Mouse (Mus musculus) heart, postnatal 14 days (tissue): ENCODE data around the gene Cerk. TPM values are rescaled to one million over a fixed set of nuclear protein-coding genes. Genes with fewer than 3 reads are reported as not detected.
"Not testable (repeated sequence)": the region's sequence is repeated elsewhere in the genome, so short reads cannot be mapped to it uniquely, and the experiment has no call there.

Source experiments
- DNase-seq, 2 experiments: peaks; one replicate each; pipeline ENCODE4 v3.0.0; 2021 to 2022
- intact Hi-C: fragments of 180-260 bp; cut with DNase I; formaldehyde crosslinking; loops from one replicate; pipeline ENCODE4 v1.15.1; 2025
- total RNA-seq, 2 experiments: library from RNA; stranded (reverse); gene quantifications; 2 replicates each; pipeline ENCODE4 v1.2.3; 2021

The Cerk gene
- total RNA-seq, 2 experiments from 2014 or later: 32.8 to 39.2 TPM

DNA sequence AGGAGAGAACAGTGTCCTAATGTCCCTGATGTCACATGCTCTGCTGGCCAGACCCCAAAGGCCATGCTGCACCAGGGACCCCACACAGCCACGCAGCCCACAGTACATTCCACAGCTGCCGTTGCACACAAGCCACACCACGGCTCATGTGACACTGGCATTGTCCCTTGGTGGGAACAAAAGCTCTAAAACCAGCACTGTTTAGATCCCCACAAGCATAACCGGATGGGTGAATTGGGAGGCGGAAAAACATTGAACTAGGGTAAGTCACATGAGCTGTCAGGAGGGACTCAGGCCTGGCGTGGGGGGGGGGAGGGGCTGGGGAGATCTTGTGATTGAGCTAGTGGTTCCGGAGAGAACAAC lies 17.5 kb downstream of the Cerk start:
- intact Hi-C loops: no loop called here
- no peak for DNase-seq

DNA sequence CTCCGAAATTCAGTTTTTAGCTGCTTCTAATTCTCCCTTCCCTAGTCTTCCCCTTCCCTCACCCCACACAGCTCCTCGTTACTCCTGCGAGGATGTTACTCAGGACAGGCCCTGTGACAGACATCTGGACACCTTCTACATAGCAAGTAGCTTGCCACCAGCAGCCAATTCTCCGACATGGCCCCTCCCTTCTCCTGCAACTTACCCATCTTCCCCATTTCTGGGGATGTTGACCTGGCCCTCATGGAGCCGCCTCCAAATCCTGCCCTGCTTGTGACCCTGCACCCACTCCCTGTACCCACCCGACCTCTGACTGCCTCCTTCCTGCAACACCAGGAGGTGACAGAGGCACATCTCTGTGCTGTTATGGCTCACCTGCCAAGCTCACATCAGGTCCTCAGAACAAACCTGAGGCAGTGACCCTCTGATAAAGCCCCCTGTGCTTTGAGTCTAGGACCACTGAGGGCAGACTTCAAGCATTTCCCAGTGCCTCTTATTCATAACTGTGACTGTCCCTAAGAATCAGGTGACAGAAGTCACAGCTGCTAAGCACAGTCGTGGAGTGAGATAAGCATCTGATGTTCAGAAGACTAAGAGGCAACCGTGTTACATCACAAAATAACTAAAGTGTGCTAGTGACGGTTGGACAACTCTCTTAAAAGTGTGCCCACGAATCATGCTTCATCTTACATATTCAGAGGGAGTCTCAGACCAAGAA lies 18.0 kb downstream of the Cerk start:
- intact Hi-C loops: no loop called here
- no peak for DNase-seq

DNA sequence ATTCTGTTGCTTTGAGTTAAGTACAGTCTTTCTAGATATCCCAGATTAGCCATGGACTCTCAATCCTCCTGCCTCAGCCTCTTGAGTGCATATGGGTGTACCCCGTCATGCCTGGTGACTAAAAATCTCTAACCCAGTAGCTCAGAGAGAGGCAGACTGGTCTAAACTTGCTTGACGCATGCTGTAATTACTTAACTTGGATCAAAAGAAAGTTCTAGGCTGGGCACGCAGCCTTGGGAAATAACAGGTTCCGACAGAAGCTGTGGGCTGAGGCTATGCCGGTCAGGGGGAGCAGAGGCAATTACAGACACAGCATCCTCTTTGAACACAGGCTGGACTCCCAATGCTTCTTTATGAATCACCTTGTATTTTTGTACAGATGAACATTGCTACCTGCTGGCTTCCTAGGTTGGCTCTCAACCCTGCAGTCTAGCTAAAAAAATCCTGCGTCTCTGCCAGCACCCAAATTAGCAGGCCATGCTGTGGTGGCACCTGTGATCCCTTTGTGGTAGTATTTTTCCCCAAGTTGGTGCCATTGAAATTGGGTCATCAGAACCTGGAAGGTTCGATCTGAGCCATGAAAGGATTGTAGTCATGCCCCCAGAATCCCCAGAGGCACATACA lies 18.8 kb downstream of the Cerk start:
- intact Hi-C loops: no loop called here

DNA sequence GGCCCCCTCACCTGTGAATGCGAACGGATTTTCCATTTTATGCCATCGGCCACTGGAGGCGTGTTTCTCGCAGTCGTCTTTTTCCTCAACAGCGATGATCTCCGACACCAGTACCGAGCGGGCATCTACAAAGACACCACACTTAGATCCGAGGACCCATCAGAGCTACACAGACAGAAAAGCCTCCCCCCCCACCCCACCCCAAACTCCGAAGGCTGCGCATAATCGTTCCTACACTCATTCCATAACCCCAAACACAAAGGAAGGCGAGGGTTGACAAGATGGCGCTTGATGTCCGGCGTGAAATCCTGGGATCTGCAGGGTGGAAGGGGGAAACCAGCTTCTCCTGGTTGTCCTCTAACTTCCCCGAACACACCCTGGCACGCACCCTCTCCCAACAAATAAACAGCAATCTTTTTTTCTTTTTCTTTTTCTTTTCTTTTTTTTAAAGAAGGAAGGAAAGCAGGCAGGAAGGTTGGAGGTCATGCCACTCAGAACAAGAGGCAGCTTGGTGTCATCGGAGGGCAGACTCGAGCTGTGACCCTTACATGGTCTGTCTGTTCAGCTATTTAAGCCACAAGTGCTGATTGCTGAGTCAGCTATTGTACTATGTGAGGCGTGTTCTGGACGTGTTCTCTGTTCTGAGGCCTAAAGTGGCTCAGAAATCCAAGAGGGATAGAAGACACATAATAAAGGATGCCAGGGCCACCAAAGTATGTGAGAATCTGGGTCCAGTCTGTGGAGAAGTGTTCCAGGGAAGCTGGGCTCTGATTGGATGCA lies 19.9 kb downstream of the Cerk start:
- intact Hi-C loops: no loop called here
- DNase-seq: no peak

More for the DNA sequence above, 18.8 kb downstream of the Cerk start:
- no peak for DNase-seq

DNA sequence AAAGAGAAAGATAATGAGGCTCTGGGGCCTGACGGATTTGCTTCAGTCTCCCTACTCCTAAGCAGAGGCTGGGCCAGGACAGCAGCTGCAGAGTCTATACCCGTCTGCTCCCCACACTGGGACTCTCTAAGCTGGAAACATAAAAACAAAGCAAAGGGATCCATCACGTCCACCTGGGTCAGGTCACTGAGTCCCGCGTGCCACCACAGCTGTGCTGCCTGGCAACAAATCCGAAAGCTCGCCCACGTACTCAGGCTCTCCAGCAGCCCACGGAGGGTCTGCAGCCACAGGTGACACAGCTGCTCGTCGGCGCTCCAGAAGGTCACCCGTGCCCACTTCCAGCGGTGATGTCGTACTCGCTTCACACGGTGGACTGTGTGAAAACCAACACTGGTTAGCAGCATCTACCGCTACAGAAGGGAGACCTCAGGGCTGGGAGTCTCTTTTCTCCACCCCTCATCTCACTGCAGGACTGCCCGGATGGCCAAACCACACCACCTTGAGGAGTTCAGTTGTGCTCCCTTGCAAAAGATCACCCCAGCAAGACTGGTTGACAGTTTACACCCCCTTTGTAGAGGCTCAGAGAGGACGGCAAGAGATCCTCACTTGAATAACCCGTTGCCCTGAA lies 21.1 kb downstream of the Cerk start:
- no peak for DNase-seq
- intact Hi-C loops: loop anchor here (5.0 kb wide), 2 partner anchors 37 to 62 kb away; no protein-coding TSS in a partner anchor

DNA sequence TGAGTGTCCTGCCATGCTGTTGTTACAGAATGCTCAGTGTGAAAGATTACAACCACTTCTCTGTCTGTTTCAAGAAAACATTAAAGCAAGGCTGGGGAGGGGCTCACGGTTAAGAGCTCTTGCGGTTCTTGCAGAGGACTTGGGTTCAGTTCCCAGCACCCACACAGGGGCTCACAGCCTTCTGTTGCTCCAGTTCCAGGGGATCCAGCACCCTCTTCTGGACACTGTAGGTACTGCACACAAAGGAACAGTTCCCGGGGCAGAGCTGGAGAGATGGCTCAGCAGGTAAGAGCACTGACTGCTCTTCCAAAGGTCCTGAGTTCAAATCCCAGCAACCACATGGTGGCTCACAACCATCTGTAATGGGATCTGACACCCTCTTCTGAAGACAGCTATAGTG lies 24.1 kb downstream of the Cerk start:
- intact Hi-C loops: loop anchor here (5.0 kb wide), 2 partner anchors 41 to 66 kb away; no protein-coding TSS in a partner anchor
- DNase-seq: not testable (repeated sequence)

DNA sequence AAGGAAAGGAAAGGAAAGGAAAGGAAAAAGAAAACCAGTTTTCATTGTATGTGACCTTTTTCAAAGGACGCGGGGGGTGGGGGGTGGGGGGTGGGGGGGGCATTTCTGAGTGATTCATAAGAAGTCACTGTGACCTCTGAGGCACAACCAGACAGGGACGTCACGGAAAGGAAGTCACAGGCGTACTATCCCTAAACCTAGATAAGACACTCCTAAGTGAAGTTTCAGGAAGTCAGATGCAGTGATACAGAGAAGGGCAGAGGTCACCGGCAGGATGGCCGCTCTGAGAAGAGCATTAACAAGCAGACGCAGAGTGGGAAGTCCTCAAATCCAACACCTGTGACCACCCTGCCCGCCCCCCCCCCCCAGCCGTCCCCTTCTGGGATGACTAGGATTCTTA lies 25.0 kb downstream of the Cerk start:
- intact Hi-C loops: loop anchor here (5.0 kb wide), 2 partner anchors 41 to 66 kb away; no protein-coding TSS in a partner anchor
- DNase-seq: no peak

DNA sequence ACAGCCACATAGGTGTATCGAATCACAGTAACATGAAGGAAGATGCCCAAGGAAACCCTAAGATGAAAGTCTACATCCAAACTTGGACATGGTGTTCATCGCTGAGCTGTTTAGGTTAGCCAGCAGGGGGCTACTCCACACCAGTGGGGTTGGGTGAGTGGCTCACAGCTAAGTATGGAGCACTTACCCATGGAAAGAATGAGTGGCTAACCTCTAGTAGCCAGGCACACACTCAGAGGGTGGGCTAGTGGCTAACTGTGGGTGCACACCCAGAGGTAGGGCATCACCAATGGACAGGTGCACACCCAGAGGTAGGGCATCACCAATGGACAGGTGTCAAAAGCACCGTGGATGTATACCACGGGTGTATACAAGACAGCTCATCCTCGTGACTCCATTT lies 26.2 kb downstream of the Cerk start:
- intact Hi-C loops: loop anchor here (5.0 kb wide), 2 partner anchors 43 to 68 kb away; no protein-coding TSS in a partner anchor
- no peak for DNase-seq

DNA sequence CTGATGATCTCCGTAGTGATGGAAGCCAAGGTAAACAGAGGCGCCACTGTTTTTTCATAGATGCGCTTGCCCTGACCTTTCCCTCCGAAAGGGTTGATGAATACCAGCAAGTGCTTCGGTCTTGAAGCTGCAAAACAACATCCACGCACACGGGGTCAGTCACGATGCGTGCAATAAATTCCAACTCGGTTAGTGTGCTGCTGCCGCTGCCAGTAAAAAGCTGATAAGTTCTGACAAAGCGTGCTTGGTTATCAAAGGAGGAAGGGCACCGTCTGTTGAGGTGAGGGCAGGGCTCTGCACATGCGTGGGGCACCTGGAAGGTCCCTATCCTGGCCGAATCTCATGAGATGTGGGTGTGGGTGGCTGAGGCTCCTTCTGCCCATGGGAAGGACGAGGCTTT lies 26.8 kb downstream of the Cerk start:
- intact Hi-C loops: no loop called here

DNA sequence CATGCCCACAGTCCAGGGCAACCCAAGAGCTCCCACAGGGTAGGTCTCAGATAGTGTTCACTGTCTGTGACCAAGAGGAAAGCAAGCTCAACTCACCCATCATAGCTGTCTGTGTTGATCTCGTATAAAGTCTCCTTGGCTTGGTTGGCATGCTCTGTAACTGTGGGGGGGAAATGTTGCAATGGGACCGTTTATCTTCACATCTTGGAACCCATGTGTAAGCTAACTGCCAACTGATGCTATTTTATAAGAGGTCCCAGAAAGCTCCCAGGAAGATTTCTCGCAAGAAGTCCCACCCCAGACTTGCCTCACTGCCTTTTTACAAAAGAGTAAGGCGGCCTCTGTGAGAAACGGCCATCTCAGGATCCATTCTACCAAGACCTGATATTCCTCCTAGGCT lies 29.4 kb downstream of the Cerk start:
- intact Hi-C loops: no loop called here

More for the DNA sequence above, 26.8 kb downstream of the Cerk start:
- DNase-seq: no peak

DNA sequence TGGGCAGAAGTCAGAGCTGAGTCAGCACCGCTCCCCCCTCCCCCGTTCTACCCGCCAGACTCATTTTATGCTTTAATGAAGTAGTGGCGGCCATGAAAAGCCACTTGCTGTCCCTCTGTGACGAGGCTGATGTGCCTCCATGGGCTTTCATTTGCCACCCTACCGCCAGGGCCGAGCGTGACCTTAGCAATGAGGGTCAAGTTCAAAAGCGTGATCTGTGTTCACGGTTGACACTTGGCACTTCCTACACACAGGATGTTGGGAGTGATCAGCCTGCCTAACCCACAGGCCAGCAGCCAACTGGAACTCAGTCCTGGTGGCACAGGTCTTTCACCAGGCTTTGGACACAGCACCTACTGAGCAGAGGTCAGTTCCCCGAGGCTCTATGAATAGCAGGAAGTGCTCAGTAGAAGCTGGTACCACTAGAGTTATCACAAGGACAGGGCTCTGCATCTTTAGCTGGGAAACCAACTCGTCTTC lies 32.4 kb downstream of the Cerk start:
- no peak for DNase-seq
- intact Hi-C loops: no loop called here

More for the DNA sequence above, 29.4 kb downstream of the Cerk start:
- DNase-seq: no peak

DNA sequence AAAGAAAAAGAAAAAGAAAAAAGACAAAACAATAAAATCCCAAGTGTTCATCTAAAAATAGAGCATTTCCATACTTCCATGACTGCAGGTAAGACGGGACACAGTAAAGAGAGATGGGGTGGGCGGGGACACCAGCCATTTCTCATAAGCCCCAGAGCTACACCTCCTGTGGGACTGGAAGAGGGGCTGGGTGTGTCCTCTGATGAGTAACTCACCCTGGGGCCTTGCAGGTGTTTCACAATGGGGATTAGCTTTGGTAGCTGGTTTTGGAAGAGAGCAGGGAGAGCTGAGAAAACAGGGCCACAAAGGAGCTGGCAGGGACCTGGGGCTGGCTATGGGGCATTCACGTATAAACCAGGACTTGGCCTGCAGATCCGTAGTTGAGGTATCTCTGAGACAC lies 35.3 kb downstream of the Cerk start:
- intact Hi-C loops: no loop called here
- DNase-seq: no peak

DNA sequence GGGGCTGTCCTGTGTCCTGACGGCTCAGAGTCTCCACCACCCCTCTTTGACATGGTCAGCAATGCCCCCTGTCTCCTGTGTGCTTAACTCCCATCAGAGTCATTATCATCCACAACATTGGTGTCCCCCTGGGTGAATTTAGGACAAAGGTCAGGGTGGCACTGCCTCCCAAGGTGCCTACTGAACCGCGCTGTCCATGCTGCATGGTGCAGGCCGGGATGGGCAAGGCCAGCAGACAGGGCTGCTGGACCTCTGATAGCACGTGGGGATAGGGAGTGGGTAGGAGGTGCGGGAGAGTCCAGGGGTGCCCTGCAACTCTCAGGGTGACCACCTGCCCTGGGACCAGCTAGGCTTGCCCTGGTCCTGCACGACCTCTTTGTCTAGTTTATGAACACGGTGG lies 39.0 kb downstream of the Cerk start:
- no peak for DNase-seq
- intact Hi-C loops: no loop called here

DNA sequence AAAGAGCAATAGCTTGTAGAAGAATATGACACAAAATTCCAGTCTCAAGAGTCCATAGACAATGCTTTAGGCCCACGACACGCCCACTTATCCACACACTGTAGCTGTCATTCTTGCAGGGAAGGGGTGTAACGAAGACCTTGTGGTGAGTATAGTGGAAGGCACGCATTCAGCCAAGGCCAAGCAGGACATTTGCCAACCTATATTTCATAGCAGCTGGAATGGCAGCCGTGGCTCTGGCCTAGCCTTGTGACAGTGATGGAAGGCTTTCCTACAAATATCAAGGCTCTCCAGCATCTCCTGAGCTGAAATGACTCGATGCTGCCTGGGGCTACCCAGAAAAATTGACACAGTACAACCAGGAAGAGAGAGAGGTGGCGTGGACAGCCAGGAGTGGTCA lies 40.9 kb downstream of the Cerk start:
- no peak for DNase-seq
- intact Hi-C loops: no loop called here

DNA sequence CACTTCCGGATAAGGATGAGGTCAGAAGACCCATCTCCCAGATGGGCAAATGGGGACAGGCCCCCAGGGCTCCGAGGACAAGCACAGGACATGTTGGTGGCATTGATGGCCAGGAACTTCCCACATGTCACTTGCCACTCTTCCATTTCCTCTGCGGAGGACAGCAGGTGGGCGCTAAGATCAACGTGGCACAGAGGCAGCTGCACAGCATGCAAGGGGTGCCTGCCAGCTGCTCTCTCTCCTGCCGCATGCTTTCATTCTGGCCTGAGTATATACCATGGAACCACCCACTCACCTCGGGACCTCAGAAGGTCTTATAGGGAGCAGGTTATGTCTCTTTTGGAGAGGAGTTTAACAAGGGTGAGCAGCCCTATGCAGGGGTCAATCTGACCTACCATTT lies 41.4 kb downstream of the Cerk start:
- intact Hi-C loops: no loop called here
- DNase-seq: no peak

DNA sequence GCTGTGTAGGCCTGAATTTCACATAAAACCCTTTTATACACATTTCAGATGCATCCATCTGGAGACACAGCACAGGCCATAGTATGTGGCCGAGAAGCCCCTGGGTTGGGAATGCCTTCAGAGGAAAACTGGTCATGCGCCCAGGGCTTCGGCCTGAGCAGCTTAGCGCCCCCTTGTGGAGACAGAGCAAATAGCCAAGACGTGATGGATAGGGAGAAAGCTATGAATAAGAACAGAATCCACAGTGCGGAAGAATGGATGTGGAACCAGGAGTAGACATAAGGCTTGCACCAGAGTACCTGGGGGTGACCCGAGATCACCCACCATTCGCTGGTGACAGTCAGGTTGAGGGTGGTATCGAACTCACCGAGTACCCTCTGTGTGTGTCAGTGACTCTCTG lies 45.6 kb downstream of the Cerk start:
- intact Hi-C loops: loop anchor here (2.0 kb wide), 1 partner anchor 88 kb away; no protein-coding TSS in a partner anchor
- peak; percentile 63 to 80 for DNase-seq

DNA sequence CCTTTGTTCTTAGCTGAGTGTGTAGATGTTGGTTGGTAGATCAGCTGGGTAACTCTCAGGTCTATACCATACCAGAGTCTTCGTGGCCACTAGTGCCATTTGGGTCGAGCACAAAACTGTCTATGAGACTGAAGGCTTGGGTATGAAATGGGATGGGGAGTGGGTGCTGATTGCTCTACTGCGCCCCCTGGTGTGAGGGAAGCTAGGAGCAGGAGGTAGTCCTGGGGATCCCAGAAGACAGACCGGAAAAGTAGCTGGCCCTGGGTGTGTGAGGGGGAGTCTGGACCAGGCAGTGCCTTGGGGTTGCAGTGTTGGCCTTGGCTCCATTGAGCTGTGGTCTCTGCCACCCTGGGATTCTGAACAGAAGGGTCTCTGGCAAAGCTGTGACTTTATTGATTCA lies 48.3 kb downstream of the Cerk start:
- peak; percentile 62 to 69 for DNase-seq
- intact Hi-C loops: loop anchor here (5.0 kb wide), 2 partner anchors 240 to 420 kb away; no protein-coding TSS in a partner anchor

DNA sequence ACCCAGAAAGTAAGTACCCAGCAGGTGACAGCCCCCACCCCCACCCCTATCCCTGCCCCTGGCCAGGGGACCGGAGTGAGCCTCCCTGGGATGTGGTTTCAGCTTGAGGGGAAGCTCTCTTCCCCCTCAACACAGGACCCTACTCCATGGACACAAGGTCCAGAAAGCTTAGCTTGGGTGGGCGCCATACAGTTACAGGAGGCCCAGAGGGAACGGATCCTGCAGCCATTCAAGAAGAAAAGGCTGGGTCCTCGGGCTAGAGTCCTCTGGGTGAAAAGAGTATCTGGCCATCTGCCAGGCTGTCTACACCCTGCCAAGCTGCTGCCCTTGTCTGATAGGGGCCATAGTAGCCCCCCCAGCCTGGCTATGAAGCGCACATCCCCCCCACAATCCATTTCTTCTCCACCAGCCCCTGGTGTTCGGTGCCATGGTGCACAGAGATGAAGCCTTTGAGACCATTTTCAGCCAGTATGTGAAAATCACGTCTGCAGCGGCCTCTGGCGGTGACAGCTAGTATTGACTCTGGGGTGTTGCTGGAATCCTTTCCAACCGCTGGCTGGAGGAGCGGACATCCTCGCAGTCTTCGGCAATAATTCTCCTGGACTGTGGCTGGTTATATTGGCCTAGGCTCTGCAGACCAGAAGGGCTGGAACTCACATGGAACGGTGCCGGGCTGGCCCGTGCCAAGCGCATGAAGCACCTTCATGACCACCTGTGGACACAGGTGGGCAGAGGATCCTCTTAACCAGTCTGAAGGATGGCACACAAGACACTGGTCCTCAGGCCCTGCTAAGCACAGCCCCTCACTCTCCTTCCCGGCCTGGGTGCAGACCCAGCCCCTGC lies 50.8 kb downstream of the Cerk start:
- intact Hi-C loops: loop anchor here (5.0 kb wide), 2 partner anchors 238 to 418 kb away; no protein-coding TSS in a partner anchor
- DNase-seq: peak; percentile 88 to 93

DNA sequence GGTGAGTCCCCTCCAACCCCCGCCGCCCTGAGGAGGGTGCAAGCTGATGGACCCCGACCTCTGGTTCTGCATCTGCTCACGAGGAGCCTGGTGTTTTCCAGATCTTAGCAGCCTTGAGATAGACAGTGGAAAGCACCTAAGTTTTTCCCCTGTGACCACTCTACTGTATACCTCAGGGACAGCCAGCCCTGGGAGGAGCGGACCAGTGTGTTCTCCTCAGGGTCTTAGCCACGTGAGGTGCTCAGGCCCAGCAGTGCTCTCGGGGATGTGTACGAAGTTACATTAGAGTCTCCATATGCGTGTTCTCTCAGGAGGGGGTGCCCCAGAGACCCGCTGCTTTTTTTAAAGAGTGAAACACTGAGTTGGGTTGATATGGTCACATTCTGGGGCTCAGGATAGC lies 55.3 kb downstream of the Cerk start:
- no peak for DNase-seq
- intact Hi-C loops: no loop called here

DNA sequence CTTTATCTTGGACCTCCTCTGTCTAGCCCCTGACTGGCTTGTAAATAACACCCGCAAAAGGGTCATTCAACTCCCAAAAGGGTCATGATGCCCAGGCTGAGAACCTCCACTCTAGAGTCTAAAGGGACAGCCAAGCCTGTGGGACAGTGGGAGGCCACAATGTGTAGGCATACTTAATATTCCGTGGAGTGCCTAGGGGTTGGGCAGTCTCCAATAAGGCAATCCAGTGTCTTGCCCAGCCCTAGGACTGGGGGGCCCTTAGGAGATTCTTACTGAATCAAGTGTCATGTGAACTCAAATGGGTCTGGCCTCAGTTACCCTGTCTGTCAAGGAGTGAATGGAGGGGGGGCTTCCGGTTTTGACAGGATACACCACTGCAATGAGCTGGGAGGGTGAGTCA lies 56.9 kb downstream of the Cerk start:
- intact Hi-C loops: no loop called here

More for the DNA sequence above, 56.9 kb downstream of the Cerk start:
- no peak for DNase-seq
